Mouse (Mus musculus) hindbrain, embryonic 12.5 days (tissue): Measurements from ENCODE around the gene Pdcd11. TPM values are rescaled to one million over a fixed set of nuclear protein-coding genes. Genes with fewer than 3 reads are reported as not detected.

Experiments
- ATAC-seq: fragments of 200-750 bp; cut with Nextera tagmentation; 2 replicates; pipeline ENCODE4 v1.8.0; 2017; ENCODE audit warnings: moderate TSS enrichment; ENCODE audit not compliant: low FRiP score
- H3K27ac ChIP-seq: fragments of 300-500 bp; sonication (generic); 2 replicates; pipeline ENCODE4 v1.5.1; 2016; ENCODE audit warnings: mild to moderate bottlenecking
- H3K27me3 ChIP-seq: fragments of 300-500 bp; sonication (generic); 2 replicates; pipeline ENCODE4 v1.6.1; 2016; ENCODE audit warnings: mild to moderate bottlenecking
- H3K36me3 ChIP-seq: fragments of 300-500 bp; sonication (generic); 2 replicates; pipeline ENCODE4 v1.6.1; 2016; ENCODE audit warnings: mild to moderate bottlenecking
- H3K4me1 ChIP-seq: fragments of 300-500 bp; sonication (generic); 2 replicates; pipeline ENCODE4 v1.6.1; 2016
- H3K4me2 ChIP-seq: fragments of 300-500 bp; sonication (generic); replicated peaks from 2 replicates; pipeline ENCODE4 v1.6.1; 2016; ENCODE audit warnings: mild to moderate bottlenecking
- H3K4me3 ChIP-seq: fragments of 300-500 bp; sonication (generic); 2 replicates; pipeline ENCODE4 v1.5.1; 2016; ENCODE audit warnings: mild to moderate bottlenecking
- H3K9ac ChIP-seq: fragments of 300-500 bp; sonication (generic); 2 replicates; pipeline ENCODE4 v1.6.1; 2016; ENCODE audit warnings: mild to moderate bottlenecking, moderate library complexity
- H3K9me3 ChIP-seq: fragments of 300-500 bp; sonication (generic); replicated peaks from 2 replicates; pipeline ENCODE4 v1.6.1; 2016; ENCODE audit warnings: mild to moderate bottlenecking
- WGBS: fragments of 180-500 bp; shearing (Covaris S2); methylation state at CpG from one replicate; pipeline ENCODE4 v1.1.7; 2016; 5-methylcytosine and 5-hydroxymethylcytosine counted together
- polyA plus RNA-seq: library from polyadenylated mRNA; unstranded; fragments of >200 nt; fragmentation: Nextera tagmentation; extraction: Ambion mirVana; gene quantifications from 2 replicates; pipeline ENCODE4 v1.2.1, GENCODE M21; 2016

Gene Pdcd11
- polyA plus RNA-seq, 1 experiment from 2014 or later = 11.4 TPM

DNA sequence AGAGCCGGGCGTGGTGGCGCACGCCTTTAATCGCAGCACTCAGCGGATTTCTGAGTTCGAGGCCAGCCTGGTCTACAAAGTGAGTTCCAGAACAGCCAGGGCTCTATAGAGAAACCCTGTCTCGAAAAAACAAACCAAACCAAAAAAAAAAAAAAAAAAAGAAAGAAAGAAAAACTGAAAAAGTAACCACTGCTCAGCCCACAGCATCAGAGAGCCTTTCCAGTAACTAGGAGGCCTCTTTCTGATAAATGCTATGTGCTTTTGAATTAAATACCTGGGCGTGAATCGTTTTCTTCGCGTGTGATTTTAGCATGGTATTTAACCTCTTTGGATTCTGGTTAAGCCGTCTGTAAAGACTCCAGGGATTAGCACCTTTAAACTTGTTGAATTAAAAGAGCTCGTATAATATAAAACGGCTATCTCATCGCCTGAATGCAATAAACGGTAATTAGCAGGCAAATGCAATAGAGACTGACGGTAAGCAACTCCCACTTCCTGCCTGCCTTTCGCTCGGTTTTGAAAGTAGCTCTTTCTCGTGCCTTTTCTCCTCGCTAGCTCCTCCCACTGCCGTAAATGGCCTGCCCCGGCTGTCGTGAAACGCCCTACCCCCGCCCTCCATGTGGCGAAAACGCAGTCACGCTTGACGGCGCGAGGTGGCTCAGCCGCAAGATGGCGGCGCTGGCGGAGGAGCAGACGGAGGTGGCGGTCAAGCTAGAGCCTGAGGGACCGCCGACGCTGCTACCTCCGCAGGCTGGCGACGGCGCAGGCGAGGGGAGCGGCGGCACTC lies 23.3 kb upstream of the Pdcd11 start, which contains the start of gene Taf5:
Taf5 (plus strand) TSS at position 651 of the 787 bp plus-strand sequence.
- peak within 1 kb of the TSS; percentile 60 for H3K4me2 ChIP-seq
- H3K9ac ChIP-seq = peak within 1 kb of the TSS; percentile 90
- no peaks in the 10 kb centered on the region for H3K27me3 ChIP-seq
- ATAC-seq = peak; percentile 84
- H3K36me3 ChIP-seq = peaks cover 13% of the 10 kb centered on the region
- WGBS = 11% methylated on average over 49 of the region's 49 CpGs
- peak within 1 kb of the TSS; percentile 88 for H3K27ac ChIP-seq
- H3K4me1 ChIP-seq = peaks cover 10% of the 10 kb centered on the region
- H3K9me3 ChIP-seq = no peaks in the 10 kb centered on the region
- H3K4me3 ChIP-seq = peak within 1 kb of the TSS; percentile 88

DNA sequence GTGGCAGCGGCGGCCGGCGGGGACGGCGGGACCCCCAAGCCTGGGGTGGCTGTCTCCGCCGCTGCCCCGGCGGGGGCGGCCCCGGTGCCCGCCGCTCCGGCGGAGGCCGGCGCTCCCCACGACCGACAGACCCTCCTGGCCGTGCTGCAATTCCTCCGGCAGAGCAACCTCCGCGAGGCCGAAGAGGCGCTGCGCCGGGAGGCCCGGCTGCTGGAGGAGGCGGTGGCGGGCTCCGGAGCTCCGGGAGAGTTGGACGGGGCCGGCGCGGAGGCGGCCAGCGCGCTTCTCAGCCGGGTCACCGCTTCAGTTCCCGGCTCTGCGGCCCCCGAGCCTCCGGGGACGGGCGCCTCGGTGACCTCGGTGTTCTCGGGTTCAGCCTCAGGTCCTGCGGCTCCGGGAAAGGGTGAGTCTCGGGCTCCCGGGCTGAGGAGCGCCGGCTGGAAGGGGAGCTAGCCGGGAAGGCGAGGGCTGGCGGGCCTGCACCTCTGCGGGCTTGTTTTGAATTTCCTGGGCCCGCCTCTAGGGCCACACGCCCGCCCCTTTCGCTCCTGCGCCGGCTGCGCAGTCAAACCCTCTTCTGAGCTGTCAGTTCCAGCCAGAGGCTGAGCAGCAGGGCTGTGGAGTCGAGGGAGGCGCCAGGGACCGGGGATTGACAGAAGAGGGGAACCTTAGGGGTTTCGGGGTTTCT lies 22.5 kb upstream of the Pdcd11 start:
- no peaks in the 10 kb centered on the region for H3K9me3 ChIP-seq
- under 1% methylated on average over 56 of the region's 72 CpGs for WGBS

DNA sequence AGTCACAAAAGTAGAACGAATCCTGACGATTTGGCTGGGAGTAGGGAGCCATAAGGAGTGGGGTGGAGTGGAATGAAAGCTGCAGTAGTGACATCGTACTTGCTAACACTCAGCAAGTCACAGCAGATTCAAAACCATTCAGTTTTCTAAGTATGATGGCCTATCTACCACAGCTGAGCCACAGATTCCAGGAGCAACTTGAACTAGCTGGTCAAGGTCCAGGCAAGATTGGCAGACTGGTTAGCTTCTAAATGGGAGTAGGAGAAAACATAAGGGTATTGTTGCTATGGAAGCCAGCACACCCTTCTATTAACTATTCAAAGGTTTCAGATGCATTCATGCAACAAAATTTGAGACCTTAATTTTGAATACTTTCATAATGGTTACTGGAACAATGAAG lies 2.3 kb upstream of the Pdcd11 start:
- H3K4me2 ChIP-seq = no peak overlapping the region
- H3K4me1 ChIP-seq = peaks cover 14% of the 10 kb centered on the region
- H3K27me3 ChIP-seq = no peaks in the 10 kb centered on the region
- no peak for ATAC-seq
- WGBS = 84% methylated on average over 3 of the region's 3 CpGs
- H3K36me3 ChIP-seq = peaks cover 35% of the 10 kb centered on the region
- H3K9me3 ChIP-seq = no peaks in the 10 kb centered on the region
- H3K27ac ChIP-seq = no peak overlapping the region
- H3K9ac ChIP-seq = no peak overlapping the region
- no peak overlapping the region for H3K4me3 ChIP-seq

More for the DNA sequence above, 22.5 kb upstream of the Pdcd11 start:
- peaks cover 10% of the 10 kb centered on the region for H3K4me1 ChIP-seq
- peak overlapping the region; percentile 88 for H3K27ac ChIP-seq
- peaks cover 20% of the 10 kb centered on the region for H3K36me3 ChIP-seq
- ATAC-seq = peak; percentile 90
- H3K27me3 ChIP-seq = no peaks in the 10 kb centered on the region
- peak overlapping the region; percentile 88 for H3K4me3 ChIP-seq
- peak overlapping the region; percentile 60 for H3K4me2 ChIP-seq
- H3K9ac ChIP-seq = peak overlapping the region; percentile 90

DNA sequence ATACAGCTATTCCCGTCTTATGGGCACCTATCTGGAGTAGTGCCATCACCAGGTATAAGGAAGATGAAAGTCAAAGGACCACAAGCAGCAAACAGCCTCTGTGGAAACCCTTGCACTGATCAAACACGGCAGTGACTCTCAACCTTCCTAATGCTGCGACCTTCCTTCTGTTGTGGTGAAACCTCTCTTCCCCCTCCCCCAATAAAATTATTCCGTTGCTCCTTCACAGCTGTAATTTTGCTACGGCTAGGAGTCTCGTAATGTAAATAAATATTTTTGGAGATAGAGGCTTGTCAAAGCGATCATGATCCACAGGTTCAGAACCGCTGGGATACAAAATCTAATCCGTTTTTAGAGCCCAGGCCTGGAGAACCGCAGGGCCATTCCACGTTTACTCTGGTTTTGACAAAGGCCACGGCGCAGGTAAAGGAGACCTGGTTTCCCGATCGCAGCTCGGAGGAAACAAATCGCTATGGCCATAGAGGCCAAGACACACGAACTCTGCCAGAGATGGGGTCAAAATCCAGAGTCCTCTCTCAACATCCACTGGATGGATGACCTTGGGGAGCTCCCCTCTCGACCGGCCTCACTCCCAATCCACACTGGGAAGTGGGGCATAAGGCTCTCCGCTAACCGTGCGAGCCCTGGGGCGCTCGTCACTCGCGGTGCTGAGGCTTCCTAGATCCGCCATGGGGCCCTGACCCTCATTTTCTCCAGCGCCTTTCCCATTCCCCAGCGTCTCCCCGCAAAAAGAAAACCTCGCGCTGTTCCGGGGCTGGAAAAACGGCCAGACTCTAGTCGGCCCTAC lies 646 bp upstream of the Pdcd11 start:
- Histone ChIP-seq H3K4me3 (peak overlapping the region; percentile 77), H3K9me3 (no peaks in the 10 kb centered on the region), H3K4me1 (peaks cover 14% of the 10 kb centered on the region), H3K36me3 (peaks cover 33% of the 10 kb centered on the region), H3K9ac (peak overlapping the region; percentile 97), H3K27ac (peak overlapping the region; percentile 84), H3K4me2 (peak overlapping the region; percentile 85), H3K27me3 (no peaks in the 10 kb centered on the region)
- peak; percentile 78 for ATAC-seq
- 2% methylated on average over 34 of the region's 36 CpGs for WGBS

DNA sequence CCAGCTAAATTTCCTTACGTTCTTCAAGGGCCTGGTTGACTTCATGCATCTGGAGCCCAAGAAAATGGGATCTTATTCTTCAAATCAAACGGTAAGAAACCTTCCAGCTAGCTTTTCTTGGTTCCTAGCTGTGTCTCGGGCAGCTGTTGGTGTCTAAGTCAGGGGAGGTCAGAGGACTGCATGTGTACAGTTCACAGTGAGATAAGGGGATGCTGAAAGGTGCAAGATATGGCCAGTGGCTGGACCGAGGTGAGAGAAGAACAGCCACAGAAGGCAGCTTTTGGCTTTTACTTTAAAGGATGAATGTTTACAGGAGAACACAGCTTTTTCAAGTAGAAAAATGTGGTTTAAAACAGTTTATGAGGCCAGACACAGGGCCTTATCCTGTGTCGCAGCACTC lies 10.5 kb downstream of the Pdcd11 start:
- no peaks in the 10 kb centered on the region for H3K9me3 ChIP-seq
- ATAC-seq = no peak
- H3K4me1 ChIP-seq = no peaks in the 10 kb centered on the region
- H3K4me3 ChIP-seq = no peak overlapping the region
- no peaks in the 10 kb centered on the region for H3K27me3 ChIP-seq
- no peak overlapping the region for H3K9ac ChIP-seq
- H3K36me3 ChIP-seq = peaks cover 97% of the 10 kb centered on the region
- WGBS = 93% methylated on average over 5 of the region's 5 CpGs
- no peak overlapping the region for H3K4me2 ChIP-seq
- H3K27ac ChIP-seq = no peak overlapping the region

DNA sequence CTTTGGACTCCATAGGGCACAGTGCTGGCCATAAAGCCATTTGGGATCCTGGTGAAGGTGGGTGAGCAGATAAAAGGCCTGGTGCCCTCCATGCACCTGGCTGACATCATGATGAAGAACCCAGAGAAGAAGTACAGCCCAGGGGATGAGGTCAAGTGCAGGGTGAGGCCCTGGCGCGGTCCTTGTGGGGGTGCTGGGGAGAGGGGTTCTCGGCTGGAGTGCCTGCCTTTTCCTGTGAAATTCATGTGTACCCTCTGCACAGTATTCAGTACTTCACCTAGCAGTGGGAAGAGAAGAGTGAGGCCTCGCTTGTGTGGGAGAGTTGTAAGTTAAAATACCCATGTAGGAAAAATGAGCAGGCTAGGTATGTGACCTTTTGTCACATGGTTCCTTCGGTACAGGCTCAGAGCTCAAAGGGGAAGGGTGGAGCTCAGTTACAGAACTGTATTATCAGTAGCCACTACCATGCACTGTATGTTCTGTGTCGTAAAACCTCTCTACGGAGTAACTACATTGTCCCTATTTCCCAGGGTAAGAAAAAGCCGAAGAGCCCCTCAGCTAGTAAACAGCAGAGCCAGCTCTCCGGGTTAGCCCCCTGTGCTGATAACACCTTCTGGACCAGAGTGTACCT lies 14.2 kb downstream of the Pdcd11 start:
- no peaks in the 10 kb centered on the region for H3K4me1 ChIP-seq
- no peak for ATAC-seq
- no peak overlapping the region for H3K4me3 ChIP-seq
- peaks cover 98% of the 10 kb centered on the region for H3K36me3 ChIP-seq
- H3K27ac ChIP-seq = no peak overlapping the region
- H3K4me2 ChIP-seq = no peak overlapping the region
- H3K27me3 ChIP-seq = no peaks in the 10 kb centered on the region
- H3K9me3 ChIP-seq = no peaks in the 10 kb centered on the region
- H3K9ac ChIP-seq = no peak overlapping the region
- WGBS = 93% methylated on average over 9 of the region's 9 CpGs

DNA sequence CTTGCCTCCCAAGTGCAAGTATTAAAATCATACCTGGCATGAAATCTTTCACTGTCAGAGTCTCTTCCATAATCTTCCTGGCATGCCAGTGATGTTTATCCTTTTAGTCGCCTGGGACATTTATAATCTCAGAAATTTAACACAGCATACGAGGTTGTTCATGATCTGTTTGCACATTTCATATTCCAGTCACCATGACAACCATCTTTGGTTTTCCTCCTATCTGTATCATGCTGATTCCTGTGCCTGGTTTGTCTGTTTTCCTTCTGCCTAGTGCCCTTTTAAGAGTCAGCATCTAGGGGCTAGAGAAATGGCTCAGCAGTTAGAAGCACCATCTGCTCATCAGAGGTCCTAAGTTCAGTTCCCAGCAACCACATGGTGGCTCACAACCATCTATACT lies 28.1 kb downstream of the Pdcd11 start:
- no peaks in the 10 kb centered on the region for H3K9me3 ChIP-seq
- 88% methylated on average over 2 of the region's 2 CpGs for WGBS
- no peak overlapping the region for H3K27ac ChIP-seq
- H3K4me3 ChIP-seq = no peak overlapping the region
- H3K4me1 ChIP-seq = no peaks in the 10 kb centered on the region
- peaks cover 77% of the 10 kb centered on the region for H3K36me3 ChIP-seq
- H3K27me3 ChIP-seq = no peaks in the 10 kb centered on the region
- no peak overlapping the region for H3K4me2 ChIP-seq
- no peak overlapping the region for H3K9ac ChIP-seq
- no peak for ATAC-seq

DNA sequence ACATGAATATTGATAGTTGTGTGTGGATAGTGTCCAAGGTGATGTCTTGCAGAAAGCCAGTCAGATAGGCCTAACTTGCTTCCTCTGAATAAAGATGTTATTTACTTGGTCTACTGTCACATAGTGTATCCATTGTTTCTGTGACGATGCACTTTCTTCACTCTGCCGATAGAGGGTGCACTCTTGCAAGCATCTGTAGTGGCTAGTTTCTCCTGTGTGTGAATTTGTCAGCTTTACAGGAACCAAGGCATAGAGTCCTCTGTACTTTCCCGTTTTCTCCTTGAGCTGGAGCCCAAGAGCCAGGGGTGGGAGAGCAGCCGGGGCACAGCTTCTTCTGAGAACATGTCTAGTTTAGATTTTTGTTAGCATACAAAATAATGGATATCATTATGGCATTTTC lies 30.5 kb downstream of the Pdcd11 start:
- peaks cover 74% of the 10 kb centered on the region for H3K36me3 ChIP-seq
- ATAC-seq = no peak
- 51% methylated on average over 4 of the region's 4 CpGs for WGBS
- no peaks in the 10 kb centered on the region for H3K27me3 ChIP-seq
- H3K4me1 ChIP-seq = no peaks in the 10 kb centered on the region
- no peak overlapping the region for H3K27ac ChIP-seq
- no peak overlapping the region for H3K4me3 ChIP-seq
- no peaks in the 10 kb centered on the region for H3K9me3 ChIP-seq
- no peak overlapping the region for H3K9ac ChIP-seq
- H3K4me2 ChIP-seq = no peak overlapping the region

DNA sequence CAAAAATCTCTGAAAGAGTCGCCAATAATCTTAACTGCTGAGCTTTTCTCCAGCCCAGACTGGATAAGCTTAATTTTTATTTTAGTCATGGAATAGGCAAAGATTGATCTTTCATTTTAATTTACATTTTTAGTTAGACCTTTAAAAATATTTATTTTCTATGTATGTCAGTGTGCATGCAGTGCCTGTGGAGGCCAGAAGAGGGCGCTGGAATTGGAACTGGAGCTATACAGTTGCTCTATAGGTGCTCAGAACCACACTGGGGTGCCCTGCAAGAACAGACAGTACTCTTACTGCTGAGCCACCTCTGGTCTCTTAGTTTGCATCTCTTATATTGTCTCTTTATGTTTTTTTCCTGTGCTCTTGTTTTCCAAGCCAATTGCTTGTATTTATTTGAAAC lies 32.2 kb downstream of the Pdcd11 start:
- Histone ChIP-seq H3K36me3 (peaks cover 74% of the 10 kb centered on the region), H3K9ac (no peak overlapping the region), H3K27me3 (no peaks in the 10 kb centered on the region), H3K4me3 (no peak overlapping the region), H3K4me1 (no peaks in the 10 kb centered on the region), H3K27ac (no peak overlapping the region), H3K9me3 (no peaks in the 10 kb centered on the region), H3K4me2 (no peak overlapping the region)
- no peak for ATAC-seq
- WGBS = 21% methylated on average over 2 of the region's 2 CpGs

DNA sequence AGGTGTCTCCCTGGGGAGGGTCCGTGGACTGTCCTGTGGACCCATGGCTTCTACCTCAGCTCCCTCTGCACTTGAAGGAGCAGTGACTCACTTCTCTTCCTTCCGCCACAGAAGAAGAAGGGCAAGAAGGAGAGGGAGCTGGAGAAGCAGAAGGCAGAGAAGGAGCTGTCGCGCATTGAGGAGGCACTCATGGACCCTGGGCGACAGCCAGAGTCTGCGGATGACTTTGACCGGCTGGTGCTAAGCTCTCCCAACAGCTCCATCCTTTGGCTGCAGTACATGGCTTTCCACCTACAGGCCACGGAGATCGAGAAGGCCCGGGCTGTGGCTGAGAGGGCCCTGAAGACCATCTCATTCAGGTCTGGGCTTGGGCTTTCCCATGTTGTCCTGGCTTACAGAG lies 37.6 kb downstream of the Pdcd11 start:
- H3K4me3 ChIP-seq = no peak overlapping the region
- H3K27ac ChIP-seq = no peak overlapping the region
- H3K9me3 ChIP-seq = no peaks in the 10 kb centered on the region
- WGBS = 95% methylated on average over 10 of the region's 10 CpGs
- H3K27me3 ChIP-seq = no peaks in the 10 kb centered on the region
- H3K36me3 ChIP-seq = peaks cover 90% of the 10 kb centered on the region
- no peak overlapping the region for H3K9ac ChIP-seq
- ATAC-seq = no peak
- no peaks in the 10 kb centered on the region for H3K4me1 ChIP-seq
- H3K4me2 ChIP-seq = no peak overlapping the region

DNA sequence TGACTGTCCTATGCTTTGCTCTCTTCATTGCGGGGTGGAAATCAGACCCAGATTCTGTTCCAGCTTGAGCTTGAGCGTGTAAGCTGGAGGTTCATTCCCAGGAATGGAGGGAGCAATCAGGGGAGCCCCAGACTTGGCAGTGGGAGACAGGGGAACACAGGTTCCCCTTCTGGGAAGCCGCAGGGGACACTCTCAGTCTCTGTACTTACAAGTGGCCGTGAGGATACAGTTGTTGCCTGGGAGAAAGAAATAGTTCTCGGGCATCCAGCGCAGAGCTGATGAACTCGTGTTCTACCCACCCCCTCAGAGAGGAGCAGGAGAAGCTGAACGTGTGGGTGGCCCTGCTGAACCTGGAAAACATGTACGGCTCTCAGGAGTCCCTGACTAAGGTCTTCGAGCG lies 38.3 kb downstream of the Pdcd11 start:
- no peaks in the 10 kb centered on the region for H3K4me1 ChIP-seq
- H3K9ac ChIP-seq = no peak overlapping the region
- no peak overlapping the region for H3K4me2 ChIP-seq
- H3K9me3 ChIP-seq = no peaks in the 10 kb centered on the region
- H3K27ac ChIP-seq = no peak overlapping the region
- ATAC-seq = no peak
- 93% methylated on average over 11 of the region's 11 CpGs for WGBS
- no peak overlapping the region for H3K4me3 ChIP-seq
- no peaks in the 10 kb centered on the region for H3K27me3 ChIP-seq
- H3K36me3 ChIP-seq = peaks cover 93% of the 10 kb centered on the region
